Mouse (Mus musculus) liver, adult 2 months (tissue): ENCODE data around the gene Rnf168.

ENCODE experiments used
- CTCF ChIP-seq: fragments of 200-500 bp; IDR thresholded peaks from 2 replicates; pipeline ENCODE4 v1.5.1; 2011; ENCODE audit warnings: low read depth, low read length, control low read depth
- POLR2A ChIP-seq: fragments of 200-500 bp; IDR thresholded peaks from 2 replicates; pipeline ENCODE4 v1.6.1; 2011; ENCODE audit warnings: low read length, control low read depth; ENCODE audit not compliant: insufficient read depth; ENCODE audit errors: extremely low read depth

GRCm38 (mm10) chr16:32312386-32312785, 35.1 kb downstream of the Rnf168 start:
- TF ChIP-seq CTCF (no peak), POLR2A (no peak)
